Mouse (Mus musculus): ENCODE data around the gene Nell2. TPM values are rescaled to one million over a fixed set of nuclear protein-coding genes. Genes with fewer than 3 reads are reported as not detected.

The Nell2 gene
- polyA plus RNA-seq (2012; rRNA removed), result 0.18 and 0.19 TPM in 2 replicates

- no peak within 1 kb of the TSS for H3K4me3 ChIP-seq (ENCODE audit: extremely low read depth, insufficient read depth, insufficient read length)
- TF ChIP-seq CTCF (IDR thresholded peaks at IDR 0.05; ENCODE audit: extremely low read depth, insufficient read depth, insufficient read length, insufficient replicate concordance) (no peak), POLR2A (IDR thresholded peaks at IDR 0.05; ENCODE audit: low read depth, low read length) (no peak)
- no peak for DNase-seq (ENCODE audit: low read depth in 1 of 2, low spot score in 2 of 2)
These were observed at the start of gene Nell2 for GRCm38 (mm10) chr15:95527948-95528861. Gene Nell2 (minus strand): TSS chr15:95528559.

GRCm38 (mm10) chr15:95574661-95575060 is 46.3 kb upstream of the Nell2 start:
- no peak for DNase-seq (ENCODE audit: low read depth in 1 of 2, low spot score in 2 of 2)
- TF ChIP-seq POLR2A (IDR thresholded peaks at IDR 0.05; ENCODE audit: low read depth, low read length), result no peak
- no peak overlapping the region for H3K27ac ChIP-seq (ENCODE audit: insufficient read depth, low read length)
- H3K4me1 ChIP-seq (ENCODE audit: control insufficient read depth, insufficient read depth, insufficient read length), result no peaks in the 10 kb centered on the region
- no peaks in the 10 kb centered on the region for H3K27me3 ChIP-seq (ENCODE audit: control insufficient read depth, insufficient read depth, low read length)
- no peak overlapping the region for H3K4me3 ChIP-seq (ENCODE audit: extremely low read depth, insufficient read depth, insufficient read length)
- 20% methylated on average over 5 of the region's 5 CpGs for WGBS
- H3K36me3 ChIP-seq (ENCODE audit: control insufficient read depth, insufficient read depth, low read length), result no peaks in the 10 kb centered on the region

More at GRCm38 (mm10) chr15:95527948-95528861, at the start of gene Nell2:
- Histone ChIP-seq H3K27ac (ENCODE audit: insufficient read depth, low read length) (no peak within 1 kb of the TSS), H3K27me3 (ENCODE audit: control insufficient read depth, insufficient read depth, low read length) (peaks cover 3% of the 10 kb centered on the region), H3K36me3 (ENCODE audit: control insufficient read depth, insufficient read depth, low read length) (no peaks in the 10 kb centered on the region), H3K4me1 (ENCODE audit: control insufficient read depth, insufficient read depth, insufficient read length) (no peaks in the 10 kb centered on the region)
- WGBS, result 3% methylated on average over 91 of the region's 95 CpGs

GRCm38 (mm10) chr15:95569606-95570005 is 41.2 kb upstream of the Nell2 start:
- Histone ChIP-seq H3K4me1 (ENCODE audit: control insufficient read depth, insufficient read depth, insufficient read length) (no peaks in the 10 kb centered on the region), H3K36me3 (ENCODE audit: control insufficient read depth, insufficient read depth, low read length) (no peaks in the 10 kb centered on the region), H3K27ac (ENCODE audit: insufficient read depth, low read length) (no peak overlapping the region), H3K27me3 (ENCODE audit: control insufficient read depth, insufficient read depth, low read length) (no peaks in the 10 kb centered on the region), H3K4me3 (ENCODE audit: extremely low read depth, insufficient read depth, insufficient read length) (no peak overlapping the region)
- 89% methylated on average over 6 of the region's 6 CpGs for WGBS
- DNase-seq (ENCODE audit: low read depth in 1 of 2, low spot score in 2 of 2), result no peak
- TF ChIP-seq POLR2A (IDR thresholded peaks at IDR 0.05; ENCODE audit: low read depth, low read length) (no peak), CTCF (IDR thresholded peaks at IDR 0.05; ENCODE audit: extremely low read depth, insufficient read depth, insufficient read length, insufficient replicate concordance) (no peak)

GRCm38 (mm10) chr15:95565160-95565559 is 36.8 kb upstream of the Nell2 start:
- no peak for TF ChIP-seq CTCF (IDR thresholded peaks at IDR 0.05; ENCODE audit: extremely low read depth, insufficient read depth, insufficient read length, insufficient replicate concordance)
- no peak for TF ChIP-seq POLR2A (IDR thresholded peaks at IDR 0.05; ENCODE audit: low read depth, low read length)
- 94% methylated on average over 2 of the region's 2 CpGs for WGBS

GRCm38 (mm10) chr15:95561303-95561702 is 32.9 kb upstream of the Nell2 start:
- H3K27ac ChIP-seq (ENCODE audit: insufficient read depth, low read length), result no peak overlapping the region
- H3K27me3 ChIP-seq (ENCODE audit: control insufficient read depth, insufficient read depth, low read length), result no peaks in the 10 kb centered on the region
- no peaks in the 10 kb centered on the region for H3K4me1 ChIP-seq (ENCODE audit: control insufficient read depth, insufficient read depth, insufficient read length)
- DNase-seq (ENCODE audit: low read depth in 1 of 2, low spot score in 2 of 2), result no peak
- WGBS, result 90% methylated on average over 5 of the region's 5 CpGs
- H3K4me3 ChIP-seq (ENCODE audit: extremely low read depth, insufficient read depth, insufficient read length), result no peak overlapping the region
- TF ChIP-seq POLR2A (IDR thresholded peaks at IDR 0.05; ENCODE audit: low read depth, low read length), result no peak
- TF ChIP-seq CTCF (IDR thresholded peaks at IDR 0.05; ENCODE audit: extremely low read depth, insufficient read depth, insufficient read length, insufficient replicate concordance), result no peak
- H3K36me3 ChIP-seq (ENCODE audit: control insufficient read depth, insufficient read depth, low read length), result no peaks in the 10 kb centered on the region

More at GRCm38 (mm10) chr15:95565160-95565559, 36.8 kb upstream of the Nell2 start:
- Histone ChIP-seq H3K36me3 (ENCODE audit: control insufficient read depth, insufficient read depth, low read length) (no peaks in the 10 kb centered on the region), H3K27me3 (ENCODE audit: control insufficient read depth, insufficient read depth, low read length) (no peaks in the 10 kb centered on the region), H3K4me3 (ENCODE audit: extremely low read depth, insufficient read depth, insufficient read length) (no peak overlapping the region), H3K4me1 (ENCODE audit: control insufficient read depth, insufficient read depth, insufficient read length) (no peaks in the 10 kb centered on the region), H3K27ac (ENCODE audit: insufficient read depth, low read length) (no peak overlapping the region)
- no peak for DNase-seq (ENCODE audit: low read depth in 1 of 2, low spot score in 2 of 2)

- TF ChIP-seq POLR2A (IDR thresholded peaks at IDR 0.05; ENCODE audit: low read depth, low read length) (no peak), CTCF (IDR thresholded peaks at IDR 0.05; ENCODE audit: extremely low read depth, insufficient read depth, insufficient read length, insufficient replicate concordance) (no peak)
- no peak overlapping the region for H3K4me3 ChIP-seq (ENCODE audit: extremely low read depth, insufficient read depth, insufficient read length)
- no peaks in the 10 kb centered on the region for H3K36me3 ChIP-seq (ENCODE audit: control insufficient read depth, insufficient read depth, low read length)
- WGBS, result 76% methylated on average over 5 of the region's 5 CpGs
- no peaks in the 10 kb centered on the region for H3K4me1 ChIP-seq (ENCODE audit: control insufficient read depth, insufficient read depth, insufficient read length)
- no peaks in the 10 kb centered on the region for H3K27me3 ChIP-seq (ENCODE audit: control insufficient read depth, insufficient read depth, low read length)
- no peak overlapping the region for H3K27ac ChIP-seq (ENCODE audit: insufficient read depth, low read length)
- DNase-seq (ENCODE audit: low read depth in 1 of 2, low spot score in 2 of 2), result no peak
These were observed 21.7 kb upstream of the Nell2 start for GRCm38 (mm10) chr15:95550011-95550410.

GRCm38 (mm10) chr15:95542632-95543031 is 14.3 kb upstream of the Nell2 start:
- H3K4me1 ChIP-seq (ENCODE audit: control insufficient read depth, insufficient read depth, insufficient read length), result no peaks in the 10 kb centered on the region
- no peak for TF ChIP-seq CTCF (IDR thresholded peaks at IDR 0.05; ENCODE audit: extremely low read depth, insufficient read depth, insufficient read length, insufficient replicate concordance)
- no peak for TF ChIP-seq POLR2A (IDR thresholded peaks at IDR 0.05; ENCODE audit: low read depth, low read length)
- no peak for DNase-seq (ENCODE audit: low read depth in 1 of 2, low spot score in 2 of 2)
- H3K27ac ChIP-seq (ENCODE audit: insufficient read depth, low read length), result no peak overlapping the region
- H3K36me3 ChIP-seq (ENCODE audit: control insufficient read depth, insufficient read depth, low read length), result no peaks in the 10 kb centered on the region
- H3K4me3 ChIP-seq (ENCODE audit: extremely low read depth, insufficient read depth, insufficient read length), result no peak overlapping the region
- 79% methylated on average over 6 of the region's 6 CpGs for WGBS
- H3K27me3 ChIP-seq (ENCODE audit: control insufficient read depth, insufficient read depth, low read length), result no peaks in the 10 kb centered on the region
